Comparison of ENCODE assay signal across 28 mouse cellular contexts in genomic region chr1:87266296-87267090, GRCm38 (mm10). TPM values are rescaled to one million over a fixed set of nuclear protein-coding genes. Genes with fewer than 3 reads are reported as not detected.
DNase-seq lines count a peak whose midpoint lies in the region; ATAC-seq and TF ChIP-seq lines count a peak whose summit lies in the region.
"Had no signal": no experiment of that assay in that cellular context is flagged by ENCODE, and none has a peak within 500 bp of the region (broad histone marks: within the 10 kb centered on the region; RNA-seq: fewer than 3 reads in every experiment).

No protein-coding gene starts in this region.

- H3K36me3 ChIP-seq in heart, embryonic 13.5 days: no peaks in the 10 kb centered on the region
- no peaks in the 10 kb centered on the region for H3K36me3 ChIP-seq in kidney, adult 2 months (ENCODE audit: control insufficient read depth, insufficient read depth, low read length)
- no peaks in the 10 kb centered on the region for H3K36me3 ChIP-seq in midbrain, embryonic 11.5 days (ENCODE audit: control insufficient read depth, insufficient read depth, low read length)
- no peaks in the 10 kb centered on the region for H3K36me3 ChIP-seq in midbrain, embryonic 15.5 days (replicated peaks)
- H3K36me3 ChIP-seq: embryonic facial prominence, embryonic 10.5 days; embryonic facial prominence, embryonic 13.5 days; forebrain, embryonic 12.5 days; forebrain, embryonic 15.5 days; heart, embryonic 12.5 days; hindbrain, embryonic 10.5 days; hindbrain, embryonic 13.5 days had no signal

- 26% methylated on average over 8 of the region's 8 CpGs for WGBS in heart, embryonic 13.5 days
- 31% methylated on average over 8 of the region's 8 CpGs for WGBS in kidney, adult 2 months
- 24% methylated on average over 8 of the region's 8 CpGs for WGBS in midbrain, embryonic 11.5 days
- WGBS in midbrain, embryonic 15.5 days: 23% methylated on average over 8 of the region's 8 CpGs

- H3K9ac ChIP-seq in heart, embryonic 13.5 days: no peak overlapping the region
- no peak overlapping the region for H3K9ac ChIP-seq in midbrain, embryonic 11.5 days (ENCODE audit: low read length)
- H3K9ac ChIP-seq in midbrain, embryonic 15.5 days: no peak overlapping the region
- H3K9ac ChIP-seq: embryonic facial prominence, embryonic 13.5 days; forebrain, embryonic 12.5 days; forebrain, embryonic 15.5 days; heart, embryonic 12.5 days; hindbrain, embryonic 13.5 days had no signal

- no peak for TF ChIP-seq POLR2A in kidney, adult 2 months (IDR thresholded peaks at IDR 0.05; ENCODE audit: low read depth, low read length)

- peaks cover 77% of the 10 kb centered on the region for H3K27me3 ChIP-seq in heart, embryonic 13.5 days (replicated peaks)
- no peaks in the 10 kb centered on the region for H3K27me3 ChIP-seq in kidney, adult 2 months (replicated peaks; ENCODE audit: control insufficient read depth, insufficient read depth, low read length)
- peaks cover 53% of the 10 kb centered on the region for H3K27me3 ChIP-seq in midbrain, embryonic 11.5 days (ENCODE audit: control insufficient read depth, insufficient read depth, low read length)
- peaks cover 51% of the 10 kb centered on the region for H3K27me3 ChIP-seq in midbrain, embryonic 15.5 days (replicated peaks)

- ATAC-seq in heart, embryonic 13.5 days (ENCODE audit: extremely low read depth, insufficient number of reproducible peaks, low FRiP score, low TSS enrichment): no peak
- ATAC-seq in midbrain, embryonic 11.5 days (ENCODE audit: low FRiP score): no peak
- ATAC-seq in midbrain, embryonic 15.5 days (replicated peaks): no peak
- ATAC-seq: forebrain, embryonic 15.5 days; hindbrain, embryonic 16.5 days had no signal

- intact Hi-C loops in heart, postnatal 10 days (cut with DNase I): no loop called here

- H3K4me2 ChIP-seq in heart, embryonic 13.5 days: peak overlapping the region; percentile 98; the same call in 1 of the 2 replicates
- no peak overlapping the region for H3K4me2 ChIP-seq in midbrain, embryonic 11.5 days
- H3K4me2 ChIP-seq in midbrain, embryonic 15.5 days: no peak overlapping the region

- no peak overlapping the region for H3K27ac ChIP-seq in heart, embryonic 13.5 days (replicated peaks)
- peak overlapping the region; percentile 88 for H3K27ac ChIP-seq in kidney, adult 2 months (ENCODE audit: insufficient read depth, low read depth, low read length)
- H3K27ac ChIP-seq in midbrain, embryonic 11.5 days (ENCODE audit: low read depth, low read length): no peak overlapping the region
- H3K27ac ChIP-seq in midbrain, embryonic 15.5 days: no peak overlapping the region
- no peak overlapping the region for H3K27ac ChIP-seq in brown adipose tissue, adult 24 weeks (replicated peaks; ENCODE audit: low read depth, low read length)
- H3K27ac ChIP-seq: embryonic facial prominence, embryonic 10.5 days; embryonic facial prominence, embryonic 13.5 days; forebrain, embryonic 12.5 days; forebrain, embryonic 15.5 days; hindbrain, embryonic 10.5 days; hindbrain, embryonic 13.5 days had no signal

- H3K4me1 ChIP-seq in heart, embryonic 13.5 days: peaks cover 40% of the 10 kb centered on the region
- H3K4me1 ChIP-seq in kidney, adult 2 months (ENCODE audit: control insufficient read depth, insufficient read depth, low read length): peaks cover 11% of the 10 kb centered on the region; the same call in 1 of the 2 replicates
- H3K4me1 ChIP-seq in midbrain, embryonic 11.5 days (ENCODE audit: control insufficient read depth, insufficient read depth, low read length): peaks cover 20% of the 10 kb centered on the region
- H3K4me1 ChIP-seq in midbrain, embryonic 15.5 days: peaks cover 34% of the 10 kb centered on the region
- no peaks in the 10 kb centered on the region for H3K4me1 ChIP-seq in brown adipose tissue, adult 24 weeks (ENCODE audit: control insufficient read depth, insufficient read depth, insufficient read length, low read length)

- no peak for DNase-seq in heart, postnatal 10 days
- DNase-seq in kidney, adult 2 months: peak; percentile 62
- no peak for DNase-seq in kidney, postnatal 4 days
- peak; percentile 88 for DNase-seq in midbrain, embryonic 11.5 days (ENCODE audit: low spot score, missing footprints)
- no peak for DNase-seq in ovary, adult 18-20 months (ENCODE audit: low spot score)
- DNase-seq: adrenal gland, adult 2 months; adrenal gland, postnatal 14 days; cerebellum, adult 11-12 months; cerebellum, adult 8-10 months; cerebellum, postnatal 10 days; cerebellum, postnatal 36 days; embryo, embryonic 11 days; gastrocnemius, postnatal 10 days; heart, adult 11 months; heart, postnatal 36 days had no signal

- no peak for TF ChIP-seq CTCF in kidney, adult 2 months (conservative IDR thresholded peaks at IDR 0.05; ENCODE audit: insufficient read depth, insufficient read length, low read depth, low read length)

- no peaks in the 10 kb centered on the region for H3K9me3 ChIP-seq in heart, embryonic 13.5 days
- H3K9me3 ChIP-seq in midbrain, embryonic 11.5 days (ENCODE audit: control insufficient read depth, low read length): no peaks in the 10 kb centered on the region
- H3K9me3 ChIP-seq in midbrain, embryonic 15.5 days: no peaks in the 10 kb centered on the region
- H3K9me3 ChIP-seq: embryonic facial prominence, embryonic 10.5 days; embryonic facial prominence, embryonic 13.5 days; forebrain, embryonic 12.5 days; forebrain, embryonic 15.5 days; hindbrain, embryonic 10.5 days; hindbrain, embryonic 13.5 days had no signal

- no peak overlapping the region for H3K4me3 ChIP-seq in heart, embryonic 13.5 days
- peak overlapping the region; percentile 74 for H3K4me3 ChIP-seq in kidney, adult 2 months (ENCODE audit: insufficient read depth, low read depth, low read length)
- H3K4me3 ChIP-seq in midbrain, embryonic 11.5 days (ENCODE audit: low read depth, low read length): no peak overlapping the region
- no peak overlapping the region for H3K4me3 ChIP-seq in midbrain, embryonic 15.5 days
- 0 out of 2 replicates have a peak overlapping the region, but pooled peaks have one; percentile 29 for H3K4me3 ChIP-seq in brown adipose tissue, adult 24 weeks (ENCODE audit: insufficient read depth, low read depth, low read length)
- H3K4me3 ChIP-seq: embryonic facial prominence, embryonic 10.5 days; embryonic facial prominence, embryonic 13.5 days; erythroblast, embryonic 14.5 days; forebrain, embryonic 12.5 days; forebrain, embryonic 15.5 days had no signal

RNA-seq across cellular contexts. Expression of gene Efhd1, which starts 2.3 kb away (rescaled TPM):
- polyA plus RNA-seq in heart, embryonic 13.5 days (2015; fragmentation: Nextera tagmentation; extraction: Ambion mirVana): 0.14 and 0.29 TPM in 2 replicates
- 1 to 10 TPM; 6.4 to 6.8 TPM for total RNA-seq in heart, postnatal 10 days (2021)
- polyA plus RNA-seq in kidney, adult 2 months (2012; rRNA removed): 152 and 161 TPM in 2 replicates
- polyA plus RNA-seq in midbrain, embryonic 11.5 days (2014; fragmentation: Nextera tagmentation; extraction: Ambion mirVana): 0.58 and 0.83 TPM in 2 replicates
- 0.58 and 1.2 TPM in 2 replicates for polyA plus RNA-seq in midbrain, embryonic 15.5 days (2015; fragmentation: Nextera tagmentation; extraction: Ambion mirVana)
- polyA plus RNA-seq in brown adipose tissue, adult 24 weeks (2012; ENCODE audit: insufficient read depth, insufficient read length, missing spikeins): 3.3 and 10.2 TPM in 2 replicates
- total RNA-seq: MEL had no signal
- polyA plus RNA-seq: erythroblast, embryonic 14.5 days had no signal

RNA-seq across cellular contexts. Expression of gene Eif4e2, which starts 52.8 kb away (rescaled TPM):
- polyA plus RNA-seq in heart, embryonic 13.5 days (2015; fragmentation: Nextera tagmentation; extraction: Ambion mirVana): 120 and 123 TPM in 2 replicates
- 10 to 100 TPM; 63.7 to 66.8 TPM for total RNA-seq in heart, postnatal 10 days (2021)
- polyA plus RNA-seq in kidney, adult 2 months (2012; rRNA removed): 33.0 and 42.7 TPM in 2 replicates
- polyA plus RNA-seq in midbrain, embryonic 11.5 days (2014; fragmentation: Nextera tagmentation; extraction: Ambion mirVana): 130 and 135 TPM in 2 replicates
- 91.7 and 95.4 TPM in 2 replicates for polyA plus RNA-seq in midbrain, embryonic 15.5 days (2015; fragmentation: Nextera tagmentation; extraction: Ambion mirVana)
- polyA plus RNA-seq in brown adipose tissue, adult 24 weeks (2012; ENCODE audit: insufficient read depth, insufficient read length, missing spikeins): 77.7 and 83.0 TPM in 2 replicates

Comparison
In these comparisons a context has a peak if more than half of its experiments do, and no peak if none do; other contexts are left out.
1. DNase-seq: peak in kidney, adult 2 months (single experiment) and midbrain, embryonic 11.5 days (single experiment); none in heart, postnatal 10 days (0 of 2), kidney, postnatal 4 days (0 of 2) and ovary, adult 18-20 months (single experiment).
2. H3K4me3 ChIP-seq: peak in kidney, adult 2 months (single experiment) and brown adipose tissue, adult 24 weeks (single experiment); none in heart, embryonic 13.5 days (single experiment), midbrain, embryonic 11.5 days (single experiment) and midbrain, embryonic 15.5 days (single experiment).
3. RNA of gene Efhd1, which starts 2.3 kb away (polyA plus RNA-seq): 152 to 161 TPM in kidney, adult 2 months; 3.3 to 10.2 TPM in brown adipose tissue, adult 24 weeks, 0.58 to 0.83 TPM in midbrain, embryonic 11.5 days, 0.58 to 1.2 TPM in midbrain, embryonic 15.5 days and 0.14 to 0.29 TPM in heart, embryonic 13.5 days; every median in the first group is over 10 times any median in the second.